Comparison of ENCODE assay signal across 21 mouse cellular contexts in genomic region chr19:24039061-24039853, GRCm38 (mm10). TPM values are rescaled to one million over a fixed set of nuclear protein-coding genes. Genes with fewer than 3 reads are reported as not detected.
DNase-seq lines count a peak whose midpoint lies in the region; ATAC-seq and TF ChIP-seq lines count a peak whose summit lies in the region.
"Had no signal": no experiment of that assay in that cellular context is flagged by ENCODE, and none has a peak within 500 bp of the region (broad histone marks: within the 10 kb centered on the region; RNA-seq: fewer than 3 reads in every experiment).

No protein-coding gene starts in this region.

- no peaks in the 10 kb centered on the region for H3K36me3 ChIP-seq in heart, embryonic 12.5 days
- no peaks in the 10 kb centered on the region for H3K36me3 ChIP-seq in lung, embryonic 14.5 days (ENCODE audit: insufficient read depth)
- H3K36me3 ChIP-seq in stomach, postnatal 0 days (ENCODE audit: control insufficient read depth, insufficient read depth, low read length): no peaks in the 10 kb centered on the region
- H3K36me3 ChIP-seq: embryonic facial prominence, embryonic 10.5 days; hindbrain, embryonic 13.5 days; limb, embryonic 13.5 days; liver, embryonic 15.5 days; neural tube, embryonic 13.5 days had no signal

- DNase-seq in heart, adult 11 months: peak; percentile 72
- DNase-seq in urinary bladder, postnatal 14 days (ENCODE audit: low spot score): peak; percentile 29
- no peak for DNase-seq in urinary bladder, adult 2 months (ENCODE audit: low spot score)
- DNase-seq in lung, embryonic 14.5 days: peak; percentile 67
- peak; percentile 25 for DNase-seq in stomach, postnatal 0 days (ENCODE audit: low spot score)
- no peak for DNase-seq in layer of hippocampus, adult 11-12 months (ENCODE audit: low spot score)
- DNase-seq in thymus, postnatal 10 days (ENCODE audit: low spot score in 2 of 2): no peak
- DNase-seq: adrenal gland, adult 8-10 months; cerebellum, adult 18-20 months; gastrocnemius, postnatal 36 days; heart, postnatal 14 days; right cerebral cortex, postnatal 14 days; thymus, postnatal 4 days had no signal

- H3K4me1 ChIP-seq in heart, embryonic 12.5 days (replicated peaks): no peaks in the 10 kb centered on the region
- no peaks in the 10 kb centered on the region for H3K4me1 ChIP-seq in lung, embryonic 14.5 days (ENCODE audit: insufficient read depth)
- H3K4me1 ChIP-seq in stomach, postnatal 0 days (replicated peaks; ENCODE audit: control insufficient read depth, insufficient read depth): no peaks in the 10 kb centered on the region
- H3K4me1 ChIP-seq: heart, embryonic 10.5 days; hindbrain, embryonic 13.5 days; limb, embryonic 13.5 days; liver, embryonic 15.5 days; neural tube, embryonic 13.5 days had no signal

- no peak overlapping the region for H3K4me2 ChIP-seq in heart, embryonic 12.5 days
- H3K4me2 ChIP-seq in lung, embryonic 14.5 days: no peak overlapping the region
- H3K4me2 ChIP-seq in stomach, postnatal 0 days (replicated peaks; ENCODE audit: low read depth): no peak overlapping the region
- H3K4me2 ChIP-seq: hindbrain, embryonic 13.5 days; limb, embryonic 13.5 days; liver, embryonic 15.5 days; neural tube, embryonic 13.5 days had no signal

- ATAC-seq in heart, embryonic 12.5 days (ENCODE audit: insufficient number of reproducible peaks, low FRiP score): no peak
- ATAC-seq in lung, embryonic 14.5 days (ENCODE audit: insufficient read depth): no peak
- ATAC-seq in stomach, postnatal 0 days (ENCODE audit: low FRiP score, low TSS enrichment): no peak
- ATAC-seq: forebrain, embryonic 14.5 days had no signal

- H3K9ac ChIP-seq in heart, embryonic 12.5 days: no peak overlapping the region
- H3K9ac ChIP-seq in lung, embryonic 14.5 days: no peak overlapping the region
- H3K9ac ChIP-seq in stomach, postnatal 0 days (ENCODE audit: low read length): no peak overlapping the region
- H3K9ac ChIP-seq: hindbrain, embryonic 13.5 days; limb, embryonic 13.5 days; liver, embryonic 15.5 days; neural tube, embryonic 13.5 days had no signal

- no peak overlapping the region for H3K27ac ChIP-seq in heart, embryonic 12.5 days (ENCODE audit: poor library complexity, severe bottlenecking)
- H3K27ac ChIP-seq in lung, embryonic 14.5 days (ENCODE audit: low read depth): no peak overlapping the region
- no peak overlapping the region for H3K27ac ChIP-seq in stomach, postnatal 0 days (replicated peaks)
- H3K27ac ChIP-seq: embryonic facial prominence, embryonic 10.5 days; heart, embryonic 10.5 days; hindbrain, embryonic 13.5 days; limb, embryonic 13.5 days; liver, embryonic 15.5 days; neural tube, embryonic 13.5 days had no signal

- peaks cover 4% of the 10 kb centered on the region; the same call in 1 of the 2 replicates for H3K9me3 ChIP-seq in heart, embryonic 12.5 days (replicated peaks)
- no peaks in the 10 kb centered on the region for H3K9me3 ChIP-seq in lung, embryonic 14.5 days (ENCODE audit: low read depth, low read length)
- H3K9me3 ChIP-seq in stomach, postnatal 0 days (ENCODE audit: control insufficient read depth, low read length): no peaks in the 10 kb centered on the region
- H3K9me3 ChIP-seq: embryonic facial prominence, embryonic 10.5 days; heart, embryonic 10.5 days; hindbrain, embryonic 13.5 days; limb, embryonic 13.5 days; liver, embryonic 15.5 days; neural tube, embryonic 13.5 days had no signal

- TF ChIP-seq CTCF in lung, embryonic 14.5 days (IDR thresholded peaks at IDR 0.05; ENCODE audit: low read depth): no peak
- no peak for TF ChIP-seq CTCF in stomach, postnatal 0 days (IDR thresholded peaks at IDR 0.05; ENCODE audit: low read depth)

- 78% methylated on average over 14 of the region's 14 CpGs for WGBS in heart, embryonic 12.5 days
- WGBS in lung, embryonic 14.5 days: 49% methylated on average over 14 of the region's 14 CpGs
- 57% methylated on average over 14 of the region's 14 CpGs for WGBS in stomach, postnatal 0 days

- TF ChIP-seq EP300 in stomach, postnatal 0 days (optimal IDR thresholded peaks at IDR 0.05): no peak

- no peak overlapping the region for H3K4me3 ChIP-seq in heart, embryonic 12.5 days
- H3K4me3 ChIP-seq in lung, embryonic 14.5 days (ENCODE audit: low read depth, low read length): no peak overlapping the region
- no peak overlapping the region for H3K4me3 ChIP-seq in stomach, postnatal 0 days (ENCODE audit: low read depth, low read length)
- H3K4me3 ChIP-seq: embryonic facial prominence, embryonic 10.5 days; heart, embryonic 10.5 days; hindbrain, embryonic 13.5 days; limb, embryonic 13.5 days; liver, embryonic 15.5 days; neural tube, embryonic 13.5 days had no signal

- H3K27me3 ChIP-seq in heart, embryonic 12.5 days (replicated peaks): no peaks in the 10 kb centered on the region
- H3K27me3 ChIP-seq in lung, embryonic 14.5 days (ENCODE audit: insufficient read depth, low read length): no peaks in the 10 kb centered on the region
- H3K27me3 ChIP-seq in stomach, postnatal 0 days (ENCODE audit: control insufficient read depth, insufficient read depth, low read length): no peaks in the 10 kb centered on the region
- H3K27me3 ChIP-seq: limb, embryonic 13.5 days; neural tube, embryonic 13.5 days had no signal

RNA-seq across cellular contexts. Expression of gene Fam189a2, which starts 8.4 kb away (rescaled TPM):
- 4.6 and 4.8 TPM in 2 replicates for polyA plus RNA-seq in heart, embryonic 12.5 days (2016; fragmentation: Nextera tagmentation; extraction: Ambion mirVana)
- 34.3 and 35.5 TPM in 2 replicates for polyA plus RNA-seq in urinary bladder, adult 2 months (2012; rRNA removed)
- 1.2 and 1.4 TPM in 2 replicates for polyA plus RNA-seq in lung, embryonic 14.5 days (2014; fragmentation: Nextera tagmentation; extraction: Ambion mirVana)
- polyA plus RNA-seq in stomach, postnatal 0 days (2015; fragmentation: Nextera tagmentation; extraction: Ambion mirVana): 0.75 and 1.9 TPM in 2 replicates

Comparison
In these comparisons a context has a peak if more than half of its experiments do, and no peak if none do; other contexts are left out.
1. DNase-seq: peak in heart, adult 11 months (single experiment), urinary bladder, postnatal 14 days (single experiment), lung, embryonic 14.5 days (single experiment) and stomach, postnatal 0 days (single experiment); none in urinary bladder, adult 2 months (single experiment), layer of hippocampus, adult 11-12 months (single experiment) and thymus, postnatal 10 days (0 of 2).